Mouse (Mus musculus) small intestine, adult 2 months (tissue): ENCODE measurements around the gene Abca1.

Experiments used
- CTCF ChIP-seq: fragments of 200-500 bp; IDR thresholded peaks from 2 replicates; pipeline ENCODE4 v1.5.1; 2012; ENCODE audit warnings: low read depth, mild to moderate bottlenecking, control low read depth, inconsistent platforms, low read length, moderate library complexity, mixed read lengths; ENCODE audit not compliant: insufficient replicate concordance, insufficient read length; ENCODE audit errors: extremely low read depth
- POLR2A ChIP-seq: fragments of 200-500 bp; IDR thresholded peaks from 2 replicates; pipeline ENCODE4 v1.6.1; 2012; ENCODE audit warnings: low read depth, mild to moderate bottlenecking, control low read depth, inconsistent platforms, low read length, moderate library complexity

- no peak for TF ChIP-seq POLR2A
- no peak for TF ChIP-seq CTCF
Measured at GRCm38 (mm10) chr4:53106071-53106470, 53.6 kb downstream of the Abca1 start.
